Mouse (Mus musculus) CH12.LX (cell line): ENCODE measurements around the gene Chrna10.

ENCODE experiments used
- CTCF ChIP-seq, 2 experiments: IDR thresholded peaks in 1 of 2; conservative IDR thresholded peaks in 1 of 2; 2 replicates each; pipeline ENCODE4 v1.5.1; 2011 to 2012; ENCODE audit warnings: low read depth in 2 of 2, low read length in 2 of 2, improper control_type of control experiment in 1 of 2, inconsistent platforms in 1 of 2, mild to moderate bottlenecking in 1 of 2, moderate library complexity in 1 of 2
- MAX ChIP-seq: IDR thresholded peaks from 2 replicates; pipeline ENCODE4 v1.6.1; 2011; ENCODE audit warnings: low read length, improper control_type of control experiment
- MYC ChIP-seq: IDR thresholded peaks from 2 replicates; pipeline ENCODE4 v1.6.1; 2011; ENCODE audit warnings: low read depth, mild to moderate bottlenecking, improper control_type of control experiment, low read length
- POLR2A ChIP-seq: IDR thresholded peaks from 2 replicates; pipeline ENCODE4 v1.6.1; 2011; ENCODE audit warnings: low read depth, mild to moderate bottlenecking, improper control_type of control experiment, low read length
- POLR2AphosphoS2 ChIP-seq: IDR thresholded peaks from 2 replicates; pipeline ENCODE4 v1.6.1; 2011; ENCODE audit warnings: low read depth, low read length, improper control_type of control experiment
- USF1 ChIP-seq: IDR thresholded peaks from 2 replicates; pipeline ENCODE4 v1.6.1; 2014; ENCODE audit warnings: low read depth, mild to moderate bottlenecking, inconsistent platforms, low read length, improper control_type of control experiment

GRCm38 (mm10) chr7:102104126-102104525, 12.5 kb downstream of the Chrna10 start:
- TF ChIP-seq CTCF (conservative IDR thresholded peaks at IDR 0.05 in 1 of 2, IDR thresholded peaks at IDR 0.05 in 1 of 2; ENCODE audit: low read depth in 2 of 2, low read length in 2 of 2) (no peak), POLR2A (no peak), MYC (no peak), MAX (no peak), USF1 (no peak), POLR2AphosphoS2 (no peak)
